Mouse (Mus musculus) embryonic facial prominence, embryonic 13.5 days (tissue): ENCODE measurements around the gene Mau2. TPM values are rescaled to one million over a fixed set of nuclear protein-coding genes. Genes with fewer than 3 reads are reported as not detected.
"Not testable (repeated sequence)": the region's sequence is repeated elsewhere in the genome, so short reads cannot be mapped to it uniquely, and the experiment has no call there.

Source experiments
- ATAC-seq: fragments of 200-750 bp; cut with Nextera tagmentation; 2 replicates; pipeline ENCODE4 v1.8.0; 2017; ENCODE audit warnings: low read depth; ENCODE audit not compliant: insufficient number of reproducible peaks, insufficient read depth, low FRiP score, low TSS enrichment
- H3K27ac ChIP-seq: fragments of 300-500 bp; sonication (generic); 2 replicates; pipeline ENCODE4 v1.5.1; 2015; ENCODE audit warnings: moderate library complexity, mild to moderate bottlenecking, inconsistent platforms
- H3K27me3 ChIP-seq: fragments of 300-500 bp; sonication (generic); 2 replicates; pipeline ENCODE4 v1.6.1; 2015; ENCODE audit warnings: mild to moderate bottlenecking, inconsistent platforms
- H3K36me3 ChIP-seq: fragments of 300-500 bp; sonication (generic); 2 replicates; pipeline ENCODE4 v1.6.1; 2015; ENCODE audit warnings: mild to moderate bottlenecking, inconsistent platforms
- H3K4me1 ChIP-seq: fragments of 300-500 bp; sonication (generic); 2 replicates; pipeline ENCODE4 v1.6.1; 2015; ENCODE audit warnings: inconsistent platforms
- H3K4me2 ChIP-seq: fragments of 300-500 bp; sonication (generic); 2 replicates; pipeline ENCODE4 v1.6.1; 2015; ENCODE audit warnings: moderate library complexity, mild to moderate bottlenecking, inconsistent platforms
- H3K4me3 ChIP-seq: fragments of 300-500 bp; sonication (generic); 2 replicates; pipeline ENCODE4 v1.5.1; 2015; ENCODE audit warnings: mild to moderate bottlenecking, inconsistent platforms
- H3K9ac ChIP-seq: fragments of 300-500 bp; sonication (generic); 2 replicates; pipeline ENCODE4 v1.6.1; 2015; ENCODE audit warnings: mild to moderate bottlenecking, inconsistent platforms
- H3K9me3 ChIP-seq: fragments of 300-500 bp; sonication (generic); 2 replicates; pipeline ENCODE4 v1.6.1; 2016; ENCODE audit warnings: inconsistent platforms
- WGBS: fragments of 180-500 bp; shearing (Covaris S2); methylation state at CpG from one replicate; pipeline ENCODE4 v1.1.7; 2015; ENCODE audit warnings: mixed read lengths; 5-methylcytosine and 5-hydroxymethylcytosine counted together
- polyA plus RNA-seq: library from polyadenylated mRNA; unstranded; fragments of >200 nt; fragmentation: Nextera tagmentation; extraction: Ambion mirVana; gene quantifications from 2 replicates; pipeline ENCODE4 v1.2.1, GENCODE M21; 2015

The Mau2 gene
- polyA plus RNA-seq, 1 experiment from 2014 or later, result 60.3 TPM

- peaks cover 10% of the 10 kb centered on the region for H3K4me1 ChIP-seq
- no peaks in the 10 kb centered on the region for H3K9me3 ChIP-seq
- H3K36me3 ChIP-seq, result 0 out of 2 replicates have a peak, but pooled peaks cover 5% of the 10 kb centered on the region
- peak within 1 kb of the TSS; percentile 97 for H3K4me3 ChIP-seq
- WGBS, result under 1% methylated on average over 87 of the region's 87 CpGs
- peak; percentile 100 for ATAC-seq
- H3K27me3 ChIP-seq, result no peaks in the 10 kb centered on the region
- peak within 1 kb of the TSS; percentile 90 for H3K27ac ChIP-seq
- H3K9ac ChIP-seq, result peak within 1 kb of the TSS; percentile 86
- H3K4me2 ChIP-seq, result peak within 1 kb of the TSS; percentile 84
Measured at GRCm38 (mm10) chr8:69995776-69996588, 46.6 kb downstream of the Mau2 start, which contains the start of gene Gatad2a. TSS of gene Gatad2a (minus strand) at chr8:69996384.

GRCm38 (mm10) chr8:69995422-69995775 lies 47.1 kb downstream of the Mau2 start:
- Histone ChIP-seq H3K4me2 (peak overlapping the region; percentile 84), H3K9me3 (no peaks in the 10 kb centered on the region), H3K4me3 (peak overlapping the region; percentile 97), H3K27ac (no peak overlapping the region), H3K4me1 (peaks cover 10% of the 10 kb centered on the region), H3K9ac (peak overlapping the region; percentile 86), H3K36me3 (0 out of 2 replicates have a peak, but pooled peaks cover 5% of the 10 kb centered on the region), H3K27me3 (no peaks in the 10 kb centered on the region)
- no peak for ATAC-seq
- WGBS, result under 1% methylated on average over 7 of the region's 7 CpGs

- H3K9ac ChIP-seq, ATAC-seq, H3K27ac ChIP-seq, H3K4me2 ChIP-seq, H3K4me3 ChIP-seq, H3K4me1 ChIP-seq, H3K27me3 ChIP-seq, H3K36me3 ChIP-seq, H3K9me3 ChIP-seq: not testable (repeated sequence)
- 97% methylated on average over 7 of the region's 7 CpGs for WGBS
Measured at GRCm38 (mm10) chr8:69988936-69989335, 53.6 kb downstream of the Mau2 start.

- H3K27ac ChIP-seq, result no peak overlapping the region
- no peak for ATAC-seq
Measured at GRCm38 (mm10) chr8:69987744-69988143, 54.8 kb downstream of the Mau2 start.

GRCm38 (mm10) chr8:69984876-69985553 lies 57.5 kb downstream of the Mau2 start:
- H3K9me3 ChIP-seq, result no peaks in the 10 kb centered on the region
- no peaks in the 10 kb centered on the region for H3K27me3 ChIP-seq
- no peak for ATAC-seq

More at GRCm38 (mm10) chr8:69987744-69988143, 54.8 kb downstream of the Mau2 start:
- H3K4me3 ChIP-seq, result no peak overlapping the region
- no peaks in the 10 kb centered on the region for H3K9me3 ChIP-seq
- H3K4me2 ChIP-seq, result no peak overlapping the region
- no peaks in the 10 kb centered on the region for H3K27me3 ChIP-seq
- H3K4me1 ChIP-seq, result no peaks in the 10 kb centered on the region
- H3K36me3 ChIP-seq, result 0 out of 2 replicates have a peak, but pooled peaks cover 4% of the 10 kb centered on the region
- no peak overlapping the region for H3K9ac ChIP-seq

GRCm38 (mm10) chr8:69978456-69978855 lies 64.1 kb downstream of the Mau2 start:
- 96% methylated on average over 4 of the region's 4 CpGs for WGBS
- peaks cover 9% of the 10 kb centered on the region; the same call in 1 of the 2 replicates for H3K4me1 ChIP-seq
- H3K36me3 ChIP-seq, result no peaks in the 10 kb centered on the region
- H3K9me3 ChIP-seq, result no peaks in the 10 kb centered on the region
- ATAC-seq, result no peak
- no peak overlapping the region for H3K4me3 ChIP-seq
- no peak overlapping the region for H3K27ac ChIP-seq
- H3K27me3 ChIP-seq, result no peaks in the 10 kb centered on the region
- H3K9ac ChIP-seq, result no peak overlapping the region
- no peak overlapping the region for H3K4me2 ChIP-seq

More at GRCm38 (mm10) chr8:69984876-69985553, 57.5 kb downstream of the Mau2 start:
- H3K9ac ChIP-seq, result no peak overlapping the region
- 77% methylated on average over 2 of the region's 2 CpGs for WGBS
- no peak overlapping the region for H3K4me3 ChIP-seq
- no peaks in the 10 kb centered on the region for H3K36me3 ChIP-seq
- no peak overlapping the region for H3K27ac ChIP-seq
- H3K4me2 ChIP-seq, result no peak overlapping the region
- H3K4me1 ChIP-seq, result no peaks in the 10 kb centered on the region

GRCm38 (mm10) chr8:69974806-69975205 lies 67.7 kb downstream of the Mau2 start:
- 23% methylated on average over 5 of the region's 5 CpGs for WGBS
- H3K4me1 ChIP-seq, result peaks cover 41% of the 10 kb centered on the region
- no peaks in the 10 kb centered on the region for H3K36me3 ChIP-seq
- peak overlapping the region; percentile 74 for H3K4me2 ChIP-seq
- ATAC-seq, result no peak
- no peaks in the 10 kb centered on the region for H3K9me3 ChIP-seq
- H3K27ac ChIP-seq, result peak overlapping the region; percentile 82; the same call in 1 of the 2 replicates
- H3K9ac ChIP-seq, result peak overlapping the region; percentile 94
- no peaks in the 10 kb centered on the region for H3K27me3 ChIP-seq
- peak overlapping the region; percentile 98 for H3K4me3 ChIP-seq

- H3K36me3 ChIP-seq, result no peaks in the 10 kb centered on the region
- peak overlapping the region; percentile 74 for H3K4me2 ChIP-seq
- H3K27me3 ChIP-seq, result no peaks in the 10 kb centered on the region
- peak overlapping the region; percentile 94 for H3K9ac ChIP-seq
- under 1% methylated on average over 41 of the region's 50 CpGs for WGBS
- H3K9me3 ChIP-seq, result no peaks in the 10 kb centered on the region
- peak overlapping the region; percentile 82 for H3K27ac ChIP-seq
- peak; percentile 92 for ATAC-seq
- peaks cover 41% of the 10 kb centered on the region for H3K4me1 ChIP-seq
- peak overlapping the region; percentile 98 for H3K4me3 ChIP-seq
Measured at GRCm38 (mm10) chr8:69974194-69974614, 68.3 kb downstream of the Mau2 start.

GRCm38 (mm10) chr8:69973442-69974161 lies 68.9 kb downstream of the Mau2 start:
- H3K4me1 ChIP-seq, result peaks cover 41% of the 10 kb centered on the region
- WGBS, result under 1% methylated on average over 63 of the region's 68 CpGs

GRCm38 (mm10) chr8:69973063-69973441 lies 69.5 kb downstream of the Mau2 start:
- Histone ChIP-seq H3K9me3 (no peaks in the 10 kb centered on the region), H3K4me2 (peak overlapping the region; percentile 74), H3K27ac (no peak overlapping the region), H3K9ac (peak overlapping the region; percentile 94), H3K36me3 (no peaks in the 10 kb centered on the region), H3K27me3 (no peaks in the 10 kb centered on the region), H3K4me3 (peak overlapping the region; percentile 98), H3K4me1 (peaks cover 41% of the 10 kb centered on the region)
- no peak for ATAC-seq
- WGBS, result 10% methylated on average over 7 of the region's 7 CpGs

More at GRCm38 (mm10) chr8:69973442-69974161, 68.9 kb downstream of the Mau2 start:
- Histone ChIP-seq H3K9ac (peak overlapping the region; percentile 94), H3K36me3 (no peaks in the 10 kb centered on the region), H3K27ac (peak overlapping the region; percentile 82), H3K9me3 (no peaks in the 10 kb centered on the region), H3K27me3 (no peaks in the 10 kb centered on the region), H3K4me2 (peak overlapping the region; percentile 74), H3K4me3 (peak overlapping the region; percentile 98)
- ATAC-seq, result peak; percentile 11

GRCm38 (mm10) chr8:69970880-69971279 lies 71.7 kb downstream of the Mau2 start:
- H3K9me3 ChIP-seq, result no peaks in the 10 kb centered on the region
- peak overlapping the region; percentile 14; the same call in 1 of the 2 replicates for H3K4me2 ChIP-seq
- H3K27me3 ChIP-seq, result no peaks in the 10 kb centered on the region
- peaks cover 2% of the 10 kb centered on the region; the same call in 1 of the 2 replicates for H3K36me3 ChIP-seq
- no peak overlapping the region for H3K4me3 ChIP-seq
- peaks cover 41% of the 10 kb centered on the region for H3K4me1 ChIP-seq
- 83% methylated on average over 2 of the region's 2 CpGs for WGBS
- no peak for ATAC-seq
- H3K9ac ChIP-seq, result peak overlapping the region; percentile 53; the same call in 1 of the 2 replicates
- no peak overlapping the region for H3K27ac ChIP-seq
